Mouse (Mus musculus): ENCODE measurements around the gene Slco3a1. TPM values are rescaled to one million over a fixed set of nuclear protein-coding genes. Genes with fewer than 3 reads are reported as not detected.

The Slco3a1 gene
- total RNA-seq (2015) (31.7 and 44.6 TPM in 2 replicates), total RNA-seq (2017) (21.6 and 23.5 TPM in 2 replicates)

DNA sequence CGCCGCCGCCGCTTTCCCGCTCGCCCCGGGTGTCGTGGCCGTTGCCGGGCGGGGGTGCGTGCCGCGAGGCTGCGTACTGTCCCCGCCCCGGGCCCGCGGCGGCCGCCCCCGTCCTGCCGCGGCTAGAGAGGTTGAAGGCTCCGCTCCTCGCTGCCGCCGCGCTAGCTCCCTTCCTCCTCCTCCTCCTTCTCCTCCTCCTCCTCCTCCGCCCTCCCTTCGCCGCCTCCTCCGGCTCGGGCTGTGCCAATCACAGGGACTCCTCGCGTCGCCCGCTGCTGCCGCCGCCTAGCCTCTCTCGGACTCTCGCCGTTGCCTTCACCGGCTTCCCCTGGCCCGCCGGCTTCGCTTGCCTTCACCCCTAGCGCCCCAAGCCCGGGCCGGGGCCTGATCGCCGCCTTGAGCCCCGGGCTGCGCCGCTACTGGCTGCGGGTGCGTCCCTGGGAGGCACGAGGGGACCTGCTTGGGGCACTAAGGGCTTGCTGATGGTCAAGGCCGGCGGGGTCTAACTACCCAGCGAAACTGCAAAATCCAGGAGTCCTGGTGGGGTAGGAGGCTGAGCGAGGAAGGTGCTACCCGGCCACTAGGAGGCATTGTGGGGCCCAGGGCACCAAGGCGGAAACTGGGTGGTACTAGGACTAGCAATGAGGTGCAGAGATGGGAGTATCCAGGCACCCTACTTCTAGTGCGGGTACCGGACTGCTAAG is at the start of gene Slco3a1:
TSS of gene Slco3a1 (minus strand) at position 173 of the 704 bp plus-strand sequence.
- ATAC-seq (replicated peaks; ENCODE audit: poor library complexity) = peak; percentile 69

DNA sequence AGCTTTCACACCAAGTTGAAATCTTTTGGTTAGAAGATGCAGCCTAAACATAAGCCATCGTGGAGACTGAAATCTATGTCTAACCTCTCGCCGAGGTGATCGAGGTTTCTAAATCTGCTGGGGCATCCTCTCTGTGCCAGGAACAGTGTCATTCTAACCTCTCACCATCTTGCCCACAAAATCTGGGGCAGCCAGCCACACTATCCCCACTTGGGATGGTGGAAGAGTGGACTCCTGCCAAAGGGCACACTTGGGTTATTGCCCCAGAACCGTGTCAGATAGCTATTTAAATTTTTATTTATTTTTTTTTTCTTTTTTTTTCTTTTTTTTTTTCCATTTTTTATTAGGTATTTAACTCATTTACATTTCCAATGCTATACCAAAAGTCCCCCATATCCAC is 46.4 kb upstream of the Slco3a1 start:
- ATAC-seq (replicated peaks; ENCODE audit: poor library complexity) = no peak

DNA sequence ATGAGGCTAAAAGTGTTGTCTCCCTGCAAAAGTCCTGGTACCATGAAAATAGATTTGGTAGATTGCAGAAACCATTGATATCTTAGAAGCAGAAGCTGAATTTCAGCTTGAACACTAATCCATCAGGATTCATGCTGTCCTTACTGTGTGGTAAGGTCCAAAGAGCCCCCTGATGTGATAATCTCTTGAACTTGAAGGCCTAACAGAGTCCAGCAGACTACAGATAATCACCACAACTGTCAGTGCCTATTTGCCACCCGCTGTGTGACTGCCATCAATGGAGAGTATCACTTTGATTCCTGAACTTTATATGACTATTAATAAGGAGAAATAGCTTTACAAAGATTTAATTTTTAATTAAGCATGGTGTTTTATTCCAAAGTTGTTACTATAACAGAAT is 24.8 kb upstream of the Slco3a1 start:
- ATAC-seq (replicated peaks; ENCODE audit: poor library complexity) = no peak

DNA sequence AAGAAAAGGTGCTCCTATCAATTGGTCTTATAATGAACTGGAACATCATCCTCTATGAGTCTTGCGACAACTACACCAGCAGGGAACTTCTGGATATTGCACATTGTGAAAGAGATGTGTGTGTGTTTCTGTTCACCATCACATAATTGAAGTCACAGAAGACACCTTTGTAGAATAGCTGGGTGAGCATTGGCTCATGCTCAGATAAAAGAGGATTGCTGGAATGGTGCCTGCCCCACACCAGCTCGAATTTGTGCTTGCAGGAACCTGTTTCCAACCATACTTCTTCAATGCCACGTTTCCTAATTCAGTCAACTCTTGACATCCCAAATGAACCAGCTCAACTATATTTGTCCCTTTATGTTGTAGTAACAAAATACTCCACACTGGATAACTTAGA is 21.1 kb upstream of the Slco3a1 start:
- no peak for ATAC-seq (replicated peaks; ENCODE audit: poor library complexity)

DNA sequence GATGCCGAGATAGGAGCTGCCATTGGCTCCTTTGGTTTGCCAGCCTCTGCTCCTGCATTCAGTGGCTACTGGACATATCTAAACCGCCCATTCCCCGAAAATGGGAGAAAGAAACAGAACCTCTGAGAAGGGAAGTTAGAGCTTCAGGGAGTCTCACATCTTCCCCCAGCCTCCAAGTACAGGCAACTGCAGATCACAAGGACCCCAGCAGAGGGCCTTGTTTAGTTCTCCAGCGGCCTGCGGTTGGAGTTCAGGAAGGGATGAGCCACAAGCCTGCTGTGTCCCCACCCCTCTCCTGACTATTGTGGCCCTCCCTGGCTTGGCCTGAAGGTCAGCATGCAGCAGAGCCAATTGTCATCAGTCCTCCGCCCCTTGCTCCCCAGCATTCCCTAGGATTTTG is 836 bp upstream of the Slco3a1 start:
- ATAC-seq (replicated peaks; ENCODE audit: poor library complexity) = peak; percentile 67

DNA sequence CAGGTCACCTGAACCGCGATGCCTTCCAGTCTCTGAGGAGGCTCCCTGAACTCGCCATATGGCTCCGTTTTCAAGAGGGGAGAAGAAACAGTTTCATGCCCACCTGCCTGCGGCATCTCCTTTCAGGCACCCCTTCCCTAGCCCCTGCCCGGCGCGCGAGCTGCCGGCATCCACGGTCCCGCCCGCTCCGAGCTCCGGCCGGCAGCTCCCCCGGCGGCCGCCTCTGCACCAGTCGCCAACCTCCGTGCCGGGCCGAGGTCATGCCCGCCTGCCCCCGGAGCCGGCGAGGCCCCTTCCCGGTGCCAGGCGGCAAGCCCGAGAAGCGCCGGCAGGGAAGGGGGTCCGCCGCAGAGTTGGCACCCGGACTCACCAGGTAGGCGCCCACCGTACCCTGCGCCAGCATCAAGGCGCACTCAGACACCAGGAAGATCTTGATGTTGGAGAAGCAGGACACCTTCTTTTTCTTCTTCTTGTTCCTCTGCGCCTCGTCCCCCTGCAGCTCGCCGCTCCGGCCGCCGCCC is 479 bp downstream of the Slco3a1 start:
- peak; percentile 21; the same call in 1 of the 2 replicates for ATAC-seq (replicated peaks; ENCODE audit: poor library complexity)

DNA sequence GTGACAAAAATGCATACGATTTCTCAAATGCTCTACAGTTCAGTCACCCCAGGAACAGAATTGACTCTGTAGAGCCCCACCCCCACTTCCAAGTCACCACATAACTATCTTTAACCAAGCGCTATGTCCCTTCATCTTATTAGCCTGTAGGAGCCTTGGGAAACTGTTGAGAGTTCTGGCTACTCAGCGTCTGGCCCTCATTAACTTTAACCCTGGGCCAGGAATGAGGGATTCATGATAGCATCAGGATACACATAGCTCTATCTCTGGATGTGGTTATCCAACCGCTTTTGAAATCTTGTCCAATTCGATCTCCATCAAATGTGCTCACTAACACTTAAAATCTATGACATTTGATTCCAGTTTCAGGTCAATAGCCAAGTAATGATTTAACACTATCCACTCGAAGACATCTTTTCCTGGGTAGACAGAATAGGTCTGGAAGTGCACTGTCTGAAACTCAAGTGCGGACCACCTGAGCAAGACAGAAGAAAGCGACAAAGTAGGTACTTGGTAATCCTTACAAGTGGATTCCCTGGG is 1.4 kb downstream of the Slco3a1 start:
- ATAC-seq (replicated peaks; ENCODE audit: poor library complexity) = no peak

DNA sequence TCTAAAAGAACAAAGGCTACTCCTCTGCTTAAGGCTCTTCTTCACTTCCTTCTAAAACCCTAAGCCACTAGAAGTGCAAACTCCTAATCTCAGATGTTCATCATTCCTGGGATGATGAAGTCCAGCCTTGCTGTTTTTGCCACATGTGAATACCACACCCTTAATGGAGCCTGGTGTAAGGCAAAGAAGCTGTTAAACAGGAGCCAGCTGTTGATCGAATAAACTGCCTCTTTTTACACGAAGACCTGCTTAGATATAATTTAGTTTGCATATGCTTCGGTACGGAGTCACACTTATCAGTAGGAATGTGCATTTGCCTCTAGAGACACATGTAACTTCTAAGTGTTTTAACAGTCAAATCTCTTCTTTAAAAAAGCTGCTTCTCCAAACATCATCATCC is 2.0 kb downstream of the Slco3a1 start:
- no peak for ATAC-seq (replicated peaks; ENCODE audit: poor library complexity)

DNA sequence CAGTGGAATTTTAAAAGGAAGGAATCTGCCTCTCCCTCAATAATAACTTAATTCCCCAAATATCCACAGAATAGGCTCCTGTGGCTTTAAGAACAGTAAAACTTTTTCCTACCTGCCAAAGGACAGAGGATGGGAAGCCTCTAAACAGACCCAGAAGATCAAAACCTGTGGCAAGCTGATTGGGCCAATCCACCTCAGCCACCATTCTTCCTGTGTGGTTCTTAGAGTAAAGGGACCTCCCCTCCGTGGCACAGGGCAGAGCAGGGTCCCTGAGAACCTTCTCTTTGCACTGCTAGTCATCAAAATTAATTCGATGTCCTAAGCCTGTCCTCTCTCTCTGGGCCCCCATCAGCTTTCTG is 2.6 kb downstream of the Slco3a1 start:
- no peak for ATAC-seq (replicated peaks; ENCODE audit: poor library complexity)

DNA sequence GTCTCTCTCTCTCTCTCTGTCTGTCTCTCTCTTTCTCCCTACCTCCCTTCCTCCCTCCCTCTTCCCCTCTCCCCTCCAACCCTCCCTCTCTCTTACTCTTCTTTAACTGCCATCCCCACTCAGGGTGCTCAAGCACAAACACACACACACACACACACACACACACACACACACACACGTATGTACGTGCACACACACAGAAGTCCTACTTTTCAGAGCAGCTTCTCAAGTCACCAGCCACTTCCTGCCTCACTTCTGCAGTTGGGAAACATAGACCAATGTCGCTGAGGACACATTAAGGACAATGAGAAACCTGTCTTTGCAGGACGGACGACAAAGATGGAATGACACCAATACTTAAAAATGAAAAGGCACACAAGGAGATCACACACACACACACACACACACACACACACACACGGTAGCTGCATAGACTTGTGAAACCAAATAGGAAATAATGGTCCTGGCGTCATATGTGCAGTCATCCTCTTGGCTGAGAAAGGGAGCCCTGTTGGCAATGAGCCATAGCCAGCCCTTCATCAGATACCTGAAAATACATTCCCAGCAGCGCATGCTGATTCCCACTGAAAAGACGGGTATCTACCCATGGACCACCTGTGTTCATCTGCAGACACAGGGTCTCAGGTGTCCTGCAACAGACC is 3.1 kb downstream of the Slco3a1 start:
- ATAC-seq (replicated peaks; ENCODE audit: poor library complexity) = no peak

DNA sequence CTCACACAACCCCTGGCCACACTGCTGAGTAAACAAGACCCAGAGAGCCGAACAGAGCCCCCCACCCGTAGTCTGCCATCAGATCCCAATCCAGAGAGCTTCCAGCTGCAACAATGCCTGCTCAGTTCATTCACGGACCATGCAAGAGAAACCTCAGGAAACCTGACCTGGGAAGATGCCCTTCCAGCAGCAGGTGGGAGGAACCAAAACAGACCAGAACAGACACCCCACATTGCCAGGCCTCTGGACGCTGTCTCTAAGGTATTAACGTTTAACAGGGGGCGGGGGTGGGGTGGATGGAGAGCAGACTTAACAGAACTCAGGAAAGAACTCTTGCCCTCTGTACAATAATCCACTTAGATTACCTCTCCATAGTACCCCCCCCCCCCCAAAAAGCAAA is 4.9 kb downstream of the Slco3a1 start:
- no peak for ATAC-seq (replicated peaks; ENCODE audit: poor library complexity)

DNA sequence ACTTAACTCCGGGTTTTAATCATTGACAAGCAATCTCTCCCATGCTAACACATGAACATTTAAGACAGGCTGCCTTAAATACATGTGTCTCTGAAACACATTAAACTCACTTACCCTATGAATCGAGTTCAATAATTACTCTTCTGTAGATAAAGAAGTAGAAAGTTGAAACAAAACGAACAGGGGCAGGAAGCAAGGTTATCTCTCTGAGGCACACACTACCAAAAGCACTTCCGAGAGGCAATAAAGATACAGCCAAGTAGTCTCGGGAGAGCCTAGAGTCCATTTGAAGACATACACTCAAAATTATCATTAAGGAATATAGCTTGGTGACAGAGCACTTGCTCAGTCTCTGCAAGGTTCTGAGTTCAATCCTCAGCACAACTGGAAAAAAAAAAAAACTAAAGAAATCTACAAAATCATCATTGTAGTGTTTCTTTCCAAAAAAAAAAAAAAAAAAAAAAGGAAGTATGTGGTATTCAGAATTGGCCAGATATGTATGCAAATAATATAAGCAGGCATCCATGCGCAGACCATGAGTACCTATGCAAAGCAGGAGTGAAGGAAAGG is 5.5 kb downstream of the Slco3a1 start:
- ATAC-seq (replicated peaks; ENCODE audit: poor library complexity) = peak; percentile 47

DNA sequence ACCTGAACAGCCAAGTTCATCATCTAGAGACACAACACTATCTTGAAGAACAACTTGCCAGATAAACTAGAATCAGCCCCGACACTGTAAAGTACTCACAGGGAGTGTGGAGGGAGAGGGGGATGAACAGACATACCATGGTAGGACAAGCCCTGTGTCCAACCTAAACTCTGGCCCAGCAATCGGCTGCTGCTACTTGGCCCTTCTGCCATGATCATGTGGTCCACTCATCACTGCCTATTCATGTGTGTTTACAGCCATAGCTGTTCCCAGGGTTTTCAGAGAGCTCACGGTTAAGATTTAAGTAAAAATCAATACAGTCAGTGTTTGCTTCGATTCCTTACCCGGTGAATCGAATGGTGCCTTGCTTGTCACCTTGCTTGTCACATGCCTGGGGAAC is 7.9 kb downstream of the Slco3a1 start:
- ATAC-seq (replicated peaks; ENCODE audit: poor library complexity) = no peak

DNA sequence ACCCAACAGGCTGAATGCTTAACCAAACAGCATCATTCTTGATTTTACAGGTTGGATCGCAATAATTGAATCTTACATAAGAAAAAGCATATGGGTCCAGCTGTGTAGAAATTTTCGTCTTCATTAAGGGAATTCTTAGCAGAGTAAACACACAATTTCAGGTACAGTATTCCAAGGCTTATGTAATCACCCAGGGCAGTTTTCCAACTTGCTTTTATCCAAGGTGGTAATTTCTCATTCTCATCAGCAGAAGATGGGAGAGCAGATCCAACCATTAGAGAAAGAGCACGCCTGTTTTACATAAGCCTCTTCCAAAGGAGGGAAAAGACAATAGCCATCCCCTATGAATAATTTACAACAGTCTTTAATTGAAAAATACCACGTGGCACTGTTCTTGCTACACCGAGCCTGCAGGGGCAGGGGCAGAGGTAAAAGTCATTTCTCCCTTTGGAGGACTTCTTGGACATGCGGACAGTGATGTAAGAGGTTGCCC is 9.0 kb downstream of the Slco3a1 start:
- ATAC-seq (replicated peaks; ENCODE audit: poor library complexity) = no peak

DNA sequence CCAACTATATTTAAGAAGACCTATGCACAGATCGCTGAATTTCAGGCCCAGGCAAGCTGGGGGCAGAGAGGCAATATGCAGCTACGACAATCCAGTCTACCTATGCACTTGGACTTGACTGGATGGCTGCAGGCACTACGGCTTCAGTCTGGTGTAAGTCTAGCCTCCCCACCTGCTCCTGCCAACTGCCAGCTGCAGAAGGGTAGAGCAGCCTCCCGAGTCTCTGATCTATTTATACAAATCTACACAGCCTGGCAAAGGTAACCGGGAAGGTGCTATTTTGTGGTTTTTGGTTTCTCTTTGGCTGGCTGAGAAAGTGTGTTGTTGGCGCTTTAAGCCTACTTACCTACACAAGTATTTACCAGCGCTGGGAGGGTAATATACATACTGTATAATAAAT is 10.3 kb downstream of the Slco3a1 start:
- ATAC-seq (replicated peaks; ENCODE audit: poor library complexity) = no peak

DNA sequence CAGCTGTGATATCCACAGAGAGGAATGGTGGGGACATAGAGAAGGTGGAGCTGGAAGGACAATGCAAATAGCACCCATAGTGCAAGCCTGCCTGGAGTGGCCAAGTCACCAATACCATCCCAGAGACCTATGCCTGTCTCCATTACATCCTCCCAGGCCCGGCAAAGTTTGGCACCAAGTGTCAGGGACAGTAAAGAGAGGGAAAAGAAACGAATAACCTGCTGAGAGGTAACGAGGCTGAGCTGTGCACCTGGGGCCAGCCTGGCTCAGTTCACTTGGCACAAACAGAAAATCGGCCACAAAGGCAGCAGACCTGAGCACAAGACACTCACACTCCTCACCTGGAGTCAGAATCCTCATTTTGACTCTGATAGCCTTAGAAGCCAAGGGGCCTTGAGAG is 12.6 kb downstream of the Slco3a1 start:
- no peak for ATAC-seq (replicated peaks; ENCODE audit: poor library complexity)

DNA sequence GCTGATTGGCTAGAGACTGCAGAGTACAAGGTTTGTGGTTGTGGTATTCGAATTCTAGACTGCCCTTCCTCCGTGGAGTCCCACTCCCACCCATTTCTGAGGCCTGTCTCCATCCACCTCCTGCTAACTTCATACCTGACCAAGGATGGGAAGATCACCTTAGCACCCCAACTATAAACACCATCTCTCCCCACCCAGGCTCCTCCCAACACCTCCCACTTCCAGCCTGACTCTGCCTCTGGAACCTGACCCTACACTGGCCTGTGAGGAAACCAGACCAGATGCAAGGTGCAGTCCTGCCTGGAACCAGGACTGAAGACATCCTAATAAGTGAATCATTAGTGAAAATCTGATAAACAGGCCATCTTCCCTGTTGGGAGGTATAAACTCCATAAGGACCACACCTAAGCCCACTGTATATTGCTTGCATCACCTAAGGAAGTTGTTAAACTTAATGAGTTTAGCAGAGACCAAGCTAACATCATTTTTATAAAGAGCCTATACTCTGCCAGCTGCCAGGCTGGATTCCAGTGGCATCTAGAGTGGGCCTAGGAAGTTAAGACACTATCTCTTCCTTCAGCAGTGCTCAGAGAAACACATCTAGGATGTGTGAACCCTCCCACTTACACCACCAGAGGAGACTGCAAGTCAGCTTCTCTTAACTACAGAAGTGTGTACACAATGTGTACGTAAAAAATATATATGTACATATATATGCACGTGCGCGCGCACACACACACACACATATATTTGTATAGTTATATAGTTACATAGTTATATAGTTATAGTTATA is 13.5 kb downstream of the Slco3a1 start:
- no peak for ATAC-seq (replicated peaks; ENCODE audit: poor library complexity)

DNA sequence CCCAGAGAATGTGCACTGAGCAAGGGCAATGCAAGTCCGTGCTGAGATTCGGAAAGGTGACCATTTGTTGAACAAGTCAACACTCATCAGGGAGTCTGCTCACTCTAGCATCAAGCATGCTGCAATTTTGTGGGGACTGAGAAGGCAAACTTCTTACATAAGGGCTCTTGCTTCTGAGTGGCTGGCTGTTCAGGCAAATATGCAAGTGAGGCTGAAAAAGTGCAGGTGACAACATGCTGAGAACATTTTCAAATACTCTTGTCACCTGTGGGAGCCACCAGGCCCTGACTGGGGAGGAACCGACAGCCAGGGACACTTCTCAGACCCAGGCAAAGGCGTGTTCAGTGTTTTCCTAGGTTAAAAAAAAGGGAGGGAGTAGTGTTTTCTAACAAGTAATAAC is 18.4 kb downstream of the Slco3a1 start:
- no peak for ATAC-seq (replicated peaks; ENCODE audit: poor library complexity)

DNA sequence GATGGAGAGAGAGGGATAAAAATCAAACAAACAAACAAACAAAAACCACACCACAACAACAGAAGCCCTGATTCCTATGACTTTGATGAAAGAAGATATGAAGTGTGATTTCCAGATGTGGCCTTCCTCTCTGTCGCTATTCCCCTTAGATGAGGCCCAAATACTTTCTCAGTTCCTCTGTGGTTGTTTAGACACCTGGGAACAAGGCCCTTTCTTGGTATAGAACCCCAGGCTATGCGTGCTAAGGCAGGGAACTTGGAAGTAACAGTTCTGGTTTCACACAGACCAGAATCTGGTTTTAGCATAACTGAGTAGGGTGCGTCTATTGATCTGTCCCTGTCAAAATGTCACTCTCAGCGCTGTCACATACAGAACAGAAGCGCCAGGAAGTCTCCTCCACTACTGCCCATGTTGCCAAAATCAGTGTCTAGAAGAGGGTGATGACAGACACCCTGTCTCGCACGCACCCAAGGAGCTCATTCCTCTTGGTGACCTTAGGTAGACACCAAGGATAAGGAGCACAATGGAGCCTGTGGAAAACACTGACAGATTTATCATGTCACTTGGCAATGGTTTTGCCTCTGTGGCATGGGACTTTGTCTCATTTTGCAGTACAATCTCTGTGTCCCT is 23.0 kb downstream of the Slco3a1 start:
- no peak for ATAC-seq (replicated peaks; ENCODE audit: poor library complexity)

DNA sequence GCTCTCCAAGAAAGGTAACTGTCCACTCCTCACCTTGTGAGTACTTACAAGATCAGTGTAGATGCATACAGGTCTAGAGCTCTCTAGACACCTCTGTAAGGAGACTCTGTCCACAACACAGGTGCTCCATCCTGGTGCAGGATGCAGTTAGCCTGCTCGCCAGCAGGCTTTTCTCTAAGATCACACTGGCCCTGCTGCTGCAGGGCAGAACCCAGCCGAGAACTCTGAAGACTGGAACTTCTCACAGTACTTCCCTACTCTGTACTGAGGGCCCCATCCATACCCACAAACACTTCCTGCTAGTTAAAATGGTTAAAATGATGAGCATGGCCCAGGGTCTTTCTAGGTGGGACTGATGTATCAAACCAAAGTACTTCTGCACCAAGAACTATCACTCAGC is 24.7 kb downstream of the Slco3a1 start:
- peak; percentile 68 for ATAC-seq (replicated peaks; ENCODE audit: poor library complexity)

Data from megakaryocyte progenitor cell, adult 5-6 weeks (primary cell).